8 mouse cellular contexts compared by ENCODE assay signal in genomic region chr7:19507612-19507981, GRCm38 (mm10). TPM values are rescaled to one million over a fixed set of nuclear protein-coding genes. Genes with fewer than 3 reads are reported as not detected.
A peak's percentile ranks its signal among the peaks of the same experiment; 100 is the strongest.
DNase-seq lines count a peak whose midpoint lies in the region; ATAC-seq and TF ChIP-seq lines count a peak whose summit lies in the region.

No protein-coding gene starts in this region.

- H3K4me2 ChIP-seq in heart, embryonic 14.5 days (ENCODE audit: low read length), result peak overlapping the region; percentile 93
- H3K4me2 ChIP-seq in heart, postnatal 0 days (ENCODE audit: low read depth, low read length), result peak overlapping the region; percentile 76
- peak overlapping the region; percentile 97 for H3K4me2 ChIP-seq in midbrain, embryonic 11.5 days

- H3K36me3 ChIP-seq in heart, embryonic 14.5 days (ENCODE audit: control insufficient read depth, insufficient read depth, low read length), result 0 out of 2 replicates have a peak, but pooled peaks cover 5% of the 10 kb centered on the region
- no peaks in the 10 kb centered on the region for H3K36me3 ChIP-seq in ES-E14 (ENCODE audit: control insufficient read depth, insufficient read depth, low read length, poor library complexity, severe bottlenecking)
- H3K36me3 ChIP-seq in heart, postnatal 0 days (replicated peaks; ENCODE audit: control insufficient read depth, insufficient read depth, low read length), result no peaks in the 10 kb centered on the region
- no peaks in the 10 kb centered on the region for H3K36me3 ChIP-seq in midbrain, embryonic 11.5 days (ENCODE audit: control insufficient read depth, insufficient read depth, low read length)

- peak overlapping the region in 1 of 2 experiments; percentile 83; a peak in 2 of 4 replicates for H3K27ac ChIP-seq in heart, embryonic 14.5 days (replicated peaks in 1 of 2; ENCODE audit: control insufficient read depth in 1 of 2, insufficient read depth in 1 of 2, low read depth in 2 of 2, low read length in 2 of 2)
- 0 out of 2 replicates have a peak overlapping the region, but pooled peaks have one; percentile 9 for H3K27ac ChIP-seq in ES-E14 (ENCODE audit: insufficient read depth, low read depth, low read length, poor library complexity, severe bottlenecking)
- H3K27ac ChIP-seq in heart, postnatal 0 days (ENCODE audit: low read depth), result peak overlapping the region; percentile 76; the same call in 1 of the 2 replicates
- peak overlapping the region; percentile 35; the same call in 1 of the 2 replicates for H3K27ac ChIP-seq in midbrain, embryonic 11.5 days (ENCODE audit: low read depth, low read length)

- intact Hi-C loops in gastrocnemius, postnatal 14 days (cut with DNase I; ENCODE audit: low total_unique reads), result no loop called here

- H3K9me3 ChIP-seq in heart, embryonic 14.5 days (ENCODE audit: control insufficient read depth, low read length), result no peaks in the 10 kb centered on the region
- no peaks in the 10 kb centered on the region for H3K9me3 ChIP-seq in ES-E14 (ENCODE audit: control insufficient read depth, insufficient read depth, low read depth, low read length)
- H3K9me3 ChIP-seq in heart, postnatal 0 days (replicated peaks; ENCODE audit: control insufficient read depth, low read length), result no peaks in the 10 kb centered on the region
- no peaks in the 10 kb centered on the region for H3K9me3 ChIP-seq in midbrain, embryonic 11.5 days (ENCODE audit: control insufficient read depth, low read length)

- WGBS in heart, embryonic 14.5 days, result 5% methylated on average over 18 of the region's 18 CpGs
- WGBS in heart, postnatal 0 days, result 4% methylated on average over 18 of the region's 18 CpGs
- 4% methylated on average over 18 of the region's 18 CpGs for WGBS in midbrain, embryonic 11.5 days

- in situ Hi-C loops in ES-E14 (cut with MboI; ENCODE audit: low sequenced_read_pairs in 2 of 2, unreplicated experiment in 2 of 2), result no loop called here

- DNase-seq in heart, adult 9 months (ENCODE audit: low spot score in 2 of 2), result no peak
- no peak for DNase-seq in ES-E14 (ENCODE audit: low read depth, low spot score)
- DNase-seq in heart, postnatal 0 days (ENCODE audit: low spot score), result no peak
- peak; percentile 94 for DNase-seq in midbrain, embryonic 11.5 days (ENCODE audit: low spot score, missing footprints)
- no peak for DNase-seq in gastrocnemius, postnatal 14 days
- DNase-seq in layer of hippocampus, postnatal 10 days (ENCODE audit: low spot score in 2 of 2), result no peak

- H3K4me3 ChIP-seq in heart, embryonic 14.5 days (ENCODE audit: control insufficient read depth in 1 of 2, insufficient read depth in 1 of 2, low read depth in 1 of 2, low read length in 2 of 2), result peak overlapping the region; percentile 74 to 90
- H3K4me3 ChIP-seq in ES-E14 (ENCODE audit: insufficient read depth in 1 of 2, low read depth in 1 of 2, low read length in 2 of 2, poor library complexity in 1 of 2, severe bottlenecking in 1 of 2), result peak overlapping the region; percentile 67 to 96
- peak overlapping the region; percentile 62 for H3K4me3 ChIP-seq in heart, postnatal 0 days (ENCODE audit: low read depth, low read length)
- H3K4me3 ChIP-seq in midbrain, embryonic 11.5 days (ENCODE audit: low read depth, low read length), result peak overlapping the region; percentile 68

- peaks cover 5 to 14% of the 10 kb centered on the region in 2 experiments; a peak in 3 of 4 replicates for H3K4me1 ChIP-seq in heart, embryonic 14.5 days (ENCODE audit: control insufficient read depth in 2 of 2, insufficient read depth in 2 of 2, low read length in 2 of 2)
- peaks cover 0 to 8% of the 10 kb centered on the region in 2 experiments; a peak in 1 of 4 replicates for H3K4me1 ChIP-seq in ES-E14 (ENCODE audit: control insufficient read depth in 2 of 2, insufficient read depth in 2 of 2, low read length in 2 of 2, poor library complexity in 1 of 2)
- H3K4me1 ChIP-seq in heart, postnatal 0 days (ENCODE audit: control insufficient read depth, insufficient read depth), result peaks cover 17% of the 10 kb centered on the region; the same call in 1 of the 2 replicates
- H3K4me1 ChIP-seq in midbrain, embryonic 11.5 days (ENCODE audit: control insufficient read depth, insufficient read depth, low read length), result peaks cover 19% of the 10 kb centered on the region

- no peak for ATAC-seq in heart, embryonic 14.5 days (ENCODE audit: insufficient number of reproducible peaks, insufficient read depth, low FRiP score, low read depth)
- ATAC-seq in heart, postnatal 0 days (ENCODE audit: insufficient read depth, low read depth), result no peak
- ATAC-seq in midbrain, embryonic 11.5 days (ENCODE audit: low FRiP score), result no peak
- no peak for ATAC-seq in frontal cortex, adult (ENCODE audit: low TSS enrichment)

- H3K9ac ChIP-seq in heart, embryonic 14.5 days (ENCODE audit: low read length), result peak overlapping the region; percentile 94
- H3K9ac ChIP-seq in ES-E14 (ENCODE audit: insufficient read depth, low read depth, low read length, poor library complexity, severe bottlenecking), result peak overlapping the region; percentile 45
- peak overlapping the region; percentile 53 for H3K9ac ChIP-seq in heart, postnatal 0 days (replicated peaks; ENCODE audit: low read depth, low read length)
- H3K9ac ChIP-seq in midbrain, embryonic 11.5 days (ENCODE audit: low read length), result peak overlapping the region; percentile 76

- no peak for TF ChIP-seq CTCF in heart, postnatal 0 days (IDR thresholded peaks at IDR 0.05; ENCODE audit: low read depth)

- H3K27me3 ChIP-seq in heart, embryonic 14.5 days (ENCODE audit: control insufficient read depth, insufficient read depth, low read length), result no peaks in the 10 kb centered on the region
- no peaks in the 10 kb centered on the region for H3K27me3 ChIP-seq in heart, postnatal 0 days (ENCODE audit: control insufficient read depth, insufficient read depth, low read length)
- H3K27me3 ChIP-seq in midbrain, embryonic 11.5 days (ENCODE audit: control insufficient read depth, insufficient read depth, low read length), result no peaks in the 10 kb centered on the region; the same call in 1 of the 2 replicates

- TF ChIP-seq EP300 in heart, postnatal 0 days (IDR thresholded peaks at IDR 0.05; ENCODE audit: low read depth), result no peak

TF ChIP-seq in ES-E14, 5 proteins besides CTCF, POLR2A, EP300 and RAD21:
- TF ChIP-seq ZC3H11A (IDR thresholded peaks at IDR 0.05; ENCODE audit: borderline replicate concordance, low read depth, low read length) (no peak), HCFC1 (IDR thresholded peaks at IDR 0.05; ENCODE audit: borderline replicate concordance, insufficient read depth, low read length) (no peak), CHD2 (IDR thresholded peaks at IDR 0.05; ENCODE audit: low read depth, low read length) (no peak), MAFK (IDR thresholded peaks at IDR 0.05; ENCODE audit: insufficient read depth, low read depth, low read length) (no peak), ZNF384 (IDR thresholded peaks at IDR 0.05; ENCODE audit: low read depth, low read length) (no peak)

RNA-seq across cellular contexts. Expression of gene Bloc1s3, which starts 0.6 kb away (rescaled TPM):
- 1.4 and 1.7 TPM in 2 replicates for polyA plus RNA-seq in heart, embryonic 14.5 days (2014; fragmentation: Nextera tagmentation; extraction: Ambion mirVana)
- 3.1 and 3.4 TPM in 2 replicates for total RNA-seq in ES-E14 (2012; rRNA removed)
- 9.3 and 11.9 TPM in 2 replicates for total RNA-seq in heart, postnatal 0 days (2014; rRNA removed; ENCODE audit: low replicate concordance)
- polyA plus RNA-seq in heart, postnatal 0 days (2015; fragmentation: Nextera tagmentation; extraction: Ambion mirVana), result 1.2 TPM in 2 replicates
- 2.6 TPM in 2 replicates for polyA plus RNA-seq in midbrain, embryonic 11.5 days (2014; fragmentation: Nextera tagmentation; extraction: Ambion mirVana)
- total RNA-seq in gastrocnemius, postnatal 14 days (2021), result 1 to 10 TPM; 1.7 to 2.1 TPM
- total RNA-seq in layer of hippocampus, postnatal 10 days (2021), result 1 to 10 TPM; 6.9 to 8.2 TPM

RNA-seq across cellular contexts. Expression of gene Trappc6a, which starts 0.6 kb away (rescaled TPM):
- 87.3 and 92.9 TPM in 2 replicates for polyA plus RNA-seq in heart, embryonic 14.5 days (2014; fragmentation: Nextera tagmentation; extraction: Ambion mirVana)
- 33.2 and 56.7 TPM in 2 replicates for total RNA-seq in ES-E14 (2012; rRNA removed)
- 65.1 and 84.9 TPM in 2 replicates for total RNA-seq in heart, postnatal 0 days (2014; rRNA removed; ENCODE audit: low replicate concordance)
- 79.5 and 83.3 TPM in 2 replicates for polyA plus RNA-seq in heart, postnatal 0 days (2015; fragmentation: Nextera tagmentation; extraction: Ambion mirVana)
- polyA plus RNA-seq in midbrain, embryonic 11.5 days (2014; fragmentation: Nextera tagmentation; extraction: Ambion mirVana), result 41.5 and 51.6 TPM in 2 replicates
- 10 to 100 TPM; 19.9 to 20.0 TPM for total RNA-seq in gastrocnemius, postnatal 14 days (2021)
- 10 to 100 TPM; 22.3 to 24.6 TPM for total RNA-seq in layer of hippocampus, postnatal 10 days (2021)

RNA-seq across cellular contexts. Expression of gene Nkpd1, which starts 10.0 kb away (rescaled TPM):
- polyA plus RNA-seq in heart, embryonic 14.5 days (2014; fragmentation: Nextera tagmentation; extraction: Ambion mirVana), result not detected in 2 replicates
- total RNA-seq in ES-E14 (2012; rRNA removed), result 0.54 and 0.79 TPM in 2 replicates
- not detected in 2 replicates for total RNA-seq in heart, postnatal 0 days (2014; rRNA removed; ENCODE audit: low replicate concordance)
- not detected in 2 replicates for polyA plus RNA-seq in heart, postnatal 0 days (2015; fragmentation: Nextera tagmentation; extraction: Ambion mirVana)
- polyA plus RNA-seq in midbrain, embryonic 11.5 days (2014; fragmentation: Nextera tagmentation; extraction: Ambion mirVana), result not detected in 2 replicates
- not detected for total RNA-seq in gastrocnemius, postnatal 14 days (2021)
- 1 to 10 TPM in 1 of 2 experiments, under 1 TPM in 1; 0.94 to 1.0 TPM for total RNA-seq in layer of hippocampus, postnatal 10 days (2021)

RNA-seq across cellular contexts. Expression of gene Exoc3l2, which starts 44.5 kb away (rescaled TPM):
- 1.3 and 1.8 TPM in 2 replicates for polyA plus RNA-seq in heart, embryonic 14.5 days (2014; fragmentation: Nextera tagmentation; extraction: Ambion mirVana)
- total RNA-seq in ES-E14 (2012; rRNA removed), result 0.85 and 2.2 TPM in 2 replicates
- total RNA-seq in heart, postnatal 0 days (2014; rRNA removed; ENCODE audit: low replicate concordance), result 1.9 and 3.5 TPM in 2 replicates
- 0.49 and 0.62 TPM in 2 replicates for polyA plus RNA-seq in heart, postnatal 0 days (2015; fragmentation: Nextera tagmentation; extraction: Ambion mirVana)
- 0.77 and 1.1 TPM in 2 replicates for polyA plus RNA-seq in midbrain, embryonic 11.5 days (2014; fragmentation: Nextera tagmentation; extraction: Ambion mirVana)
- under 1 TPM; 0.47 to 0.74 TPM for total RNA-seq in gastrocnemius, postnatal 14 days (2021)
- 1 to 10 TPM in 1 of 2 experiments, under 1 TPM in 1; 0.69 to 1.1 TPM for total RNA-seq in layer of hippocampus, postnatal 10 days (2021)

RNA-seq across cellular contexts. Expression of gene Mark4, which starts 49.0 kb away (rescaled TPM):
- polyA plus RNA-seq in heart, embryonic 14.5 days (2014; fragmentation: Nextera tagmentation; extraction: Ambion mirVana), result 9.3 and 10.5 TPM in 2 replicates
- total RNA-seq in ES-E14 (2012; rRNA removed), result 9.9 and 10.3 TPM in 2 replicates
- total RNA-seq in heart, postnatal 0 days (2014; rRNA removed; ENCODE audit: low replicate concordance), result 16.0 and 26.4 TPM in 2 replicates
- polyA plus RNA-seq in heart, postnatal 0 days (2015; fragmentation: Nextera tagmentation; extraction: Ambion mirVana), result 5.5 and 5.6 TPM in 2 replicates
- 8.9 and 10.7 TPM in 2 replicates for polyA plus RNA-seq in midbrain, embryonic 11.5 days (2014; fragmentation: Nextera tagmentation; extraction: Ambion mirVana)
- 10 to 100 TPM; 12.6 to 14.1 TPM for total RNA-seq in gastrocnemius, postnatal 14 days (2021)
- total RNA-seq in layer of hippocampus, postnatal 10 days (2021), result 100 to 1,000 TPM; 115 to 132 TPM
